Mouse (Mus musculus) brain, embryonic 18.5 days (tissue): ENCODE results near the gene Rgp1.
A peak's percentile ranks its signal among the peaks of the same experiment; 100 is the strongest.
"Not testable (repeated sequence)": the region's sequence is repeated elsewhere in the genome, so short reads cannot be mapped to it uniquely, and the experiment has no call there.

Source experiments
- DNase-seq: peaks from one replicate; pipeline ENCODE4 v3.0.0-alpha.2; 2012; ENCODE audit warnings: low read depth, low spot score

Rgp1 gene

DNA sequence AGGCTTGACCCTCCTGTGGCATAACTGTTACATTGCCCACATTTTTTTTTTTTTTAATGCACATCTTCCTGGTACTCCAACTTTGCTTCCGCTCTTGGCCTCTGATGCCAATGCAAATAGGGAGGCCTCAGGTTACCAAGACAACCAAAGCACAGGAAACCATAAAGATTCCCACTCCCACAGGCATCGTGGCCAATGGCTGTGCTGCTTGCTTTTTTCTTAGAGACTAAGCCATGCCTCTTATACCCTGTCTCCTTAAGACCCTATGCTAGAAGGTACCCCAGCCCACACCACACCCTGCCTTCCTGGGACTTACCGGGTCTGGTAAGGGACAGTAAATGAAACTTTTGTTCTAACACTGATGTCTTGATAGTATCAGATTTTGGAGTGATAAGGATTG lies 14.9 kb downstream of the Rgp1 start:
- DNase-seq, result no peak

DNA sequence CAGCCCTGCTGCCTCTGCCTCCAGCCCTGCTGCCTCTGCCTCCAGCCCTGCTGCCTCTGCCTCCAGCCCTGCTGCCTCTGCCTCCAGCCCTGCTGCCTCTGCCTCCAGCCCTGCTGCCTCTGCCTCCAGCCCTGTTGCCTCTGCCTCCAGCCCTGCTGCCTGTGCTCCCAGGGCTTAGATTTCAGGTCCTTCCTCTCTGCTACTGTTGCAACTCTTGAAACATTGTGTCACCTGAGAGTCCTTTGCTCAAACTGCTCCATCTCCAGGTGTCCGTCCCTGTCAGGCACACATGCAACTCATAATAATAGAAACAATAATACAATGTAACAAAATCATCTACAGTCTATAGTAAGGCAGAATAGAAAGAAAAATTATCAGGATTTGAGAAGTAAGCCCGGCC lies 18.1 kb downstream of the Rgp1 start:
- DNase-seq, result not testable (repeated sequence)

DNA sequence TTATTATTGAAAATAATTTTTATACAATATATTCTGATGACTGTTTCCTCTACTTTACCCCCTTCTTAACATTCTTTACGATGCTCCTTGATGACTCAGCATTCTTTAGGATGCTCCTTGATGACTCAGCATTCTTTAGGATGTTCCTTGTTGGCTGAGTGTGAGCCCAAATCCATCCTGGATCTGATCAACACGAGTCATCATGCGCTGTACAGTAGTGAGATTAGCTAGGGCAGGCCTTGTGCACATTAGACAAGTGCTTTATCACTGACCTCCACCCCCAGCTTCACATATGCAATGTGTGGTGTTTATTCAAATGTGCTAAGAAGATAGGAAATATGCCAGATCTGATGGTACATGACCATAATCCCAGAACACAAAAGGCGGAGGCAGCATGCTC lies 19.7 kb downstream of the Rgp1 start:
- no peak for DNase-seq

DNA sequence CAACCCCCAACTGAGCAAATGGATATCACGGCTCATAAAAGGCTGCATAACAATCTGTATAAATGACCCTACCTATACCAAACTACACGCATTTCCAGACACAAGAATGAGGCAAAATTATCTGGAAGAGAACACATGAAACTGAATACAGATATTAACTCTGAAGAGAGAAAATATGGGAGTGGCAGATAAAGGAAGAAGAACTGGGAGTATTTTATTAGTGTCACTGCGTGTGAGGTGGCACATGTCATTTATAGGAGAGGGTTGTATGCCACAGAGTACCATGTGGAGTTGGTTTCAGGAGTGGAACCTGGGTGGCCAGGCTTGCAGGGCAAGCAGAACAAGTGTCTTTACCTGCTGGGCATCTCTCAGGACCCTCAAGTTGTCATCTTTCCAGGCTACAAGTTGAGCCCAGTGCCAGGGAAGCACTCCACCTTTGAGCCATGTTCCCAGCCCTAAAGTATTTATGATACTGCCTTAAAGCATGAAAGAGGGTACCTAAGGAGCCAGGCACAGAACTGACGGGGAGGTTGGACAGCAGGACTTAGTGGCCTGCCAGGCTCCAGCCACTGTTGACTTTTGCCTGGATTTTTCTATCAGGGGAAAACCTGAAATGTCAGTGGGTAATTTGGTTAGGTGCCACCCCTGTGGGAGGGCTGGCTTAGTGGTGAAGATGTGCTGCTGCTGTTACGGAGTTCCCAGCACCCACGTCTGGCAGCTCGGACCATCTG lies 20.3 kb downstream of the Rgp1 start:
- DNase-seq, result no peak

DNA sequence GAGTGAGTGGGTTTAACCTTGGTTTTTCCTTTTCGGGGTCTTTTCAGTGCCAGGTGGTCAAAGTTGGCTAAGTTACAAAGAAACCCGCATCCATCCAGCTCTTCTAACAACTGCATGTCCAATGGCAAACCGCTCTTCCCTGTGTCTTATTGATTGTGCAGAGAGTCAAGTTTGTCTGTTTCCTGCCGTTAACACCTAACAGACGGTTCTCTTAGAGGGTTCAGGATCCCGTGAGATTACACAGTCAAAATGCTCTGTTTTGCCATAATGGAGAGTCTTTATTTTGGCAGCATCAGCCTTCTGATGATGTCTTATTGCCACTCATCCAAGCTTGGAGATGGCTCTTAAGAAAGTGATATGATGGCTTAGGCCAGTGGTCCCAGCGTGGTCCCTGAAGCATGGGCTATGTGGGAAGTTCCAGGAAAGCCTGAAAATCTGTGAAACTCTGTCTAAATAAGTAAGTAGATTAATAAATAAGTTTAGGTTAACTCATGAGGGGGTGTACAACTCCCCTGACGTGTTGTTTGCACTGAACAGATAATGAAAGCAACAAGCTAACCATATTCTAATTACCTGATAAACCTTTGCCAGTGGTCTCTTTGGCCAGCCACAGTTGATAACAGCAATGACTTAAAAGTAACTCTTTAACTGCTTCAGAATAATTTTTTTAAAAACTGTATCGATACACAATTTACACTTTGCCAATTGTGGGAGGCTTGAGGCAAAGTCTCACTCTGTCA lies 21.9 kb downstream of the Rgp1 start:
- DNase-seq, result no peak

DNA sequence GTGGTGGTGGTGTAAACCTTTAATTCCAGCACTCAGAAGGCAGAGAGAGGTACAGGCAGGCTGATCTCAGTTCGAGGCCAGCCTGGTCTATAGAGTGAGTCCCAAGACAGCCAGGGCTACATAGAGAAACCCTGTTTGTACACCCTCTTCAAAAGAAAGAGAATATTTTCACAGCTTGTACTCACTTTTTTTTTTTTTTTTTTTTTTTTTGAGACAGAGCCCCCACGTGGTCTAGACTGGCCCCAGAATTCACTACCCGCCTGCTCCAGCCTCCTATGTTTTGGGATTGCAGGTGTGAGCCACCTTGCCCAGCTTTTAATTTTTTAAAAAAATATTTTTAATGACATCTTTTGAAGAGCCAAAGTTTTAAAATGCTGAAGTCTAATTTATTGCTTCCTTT lies 25.6 kb downstream of the Rgp1 start:
- no peak for DNase-seq

DNA sequence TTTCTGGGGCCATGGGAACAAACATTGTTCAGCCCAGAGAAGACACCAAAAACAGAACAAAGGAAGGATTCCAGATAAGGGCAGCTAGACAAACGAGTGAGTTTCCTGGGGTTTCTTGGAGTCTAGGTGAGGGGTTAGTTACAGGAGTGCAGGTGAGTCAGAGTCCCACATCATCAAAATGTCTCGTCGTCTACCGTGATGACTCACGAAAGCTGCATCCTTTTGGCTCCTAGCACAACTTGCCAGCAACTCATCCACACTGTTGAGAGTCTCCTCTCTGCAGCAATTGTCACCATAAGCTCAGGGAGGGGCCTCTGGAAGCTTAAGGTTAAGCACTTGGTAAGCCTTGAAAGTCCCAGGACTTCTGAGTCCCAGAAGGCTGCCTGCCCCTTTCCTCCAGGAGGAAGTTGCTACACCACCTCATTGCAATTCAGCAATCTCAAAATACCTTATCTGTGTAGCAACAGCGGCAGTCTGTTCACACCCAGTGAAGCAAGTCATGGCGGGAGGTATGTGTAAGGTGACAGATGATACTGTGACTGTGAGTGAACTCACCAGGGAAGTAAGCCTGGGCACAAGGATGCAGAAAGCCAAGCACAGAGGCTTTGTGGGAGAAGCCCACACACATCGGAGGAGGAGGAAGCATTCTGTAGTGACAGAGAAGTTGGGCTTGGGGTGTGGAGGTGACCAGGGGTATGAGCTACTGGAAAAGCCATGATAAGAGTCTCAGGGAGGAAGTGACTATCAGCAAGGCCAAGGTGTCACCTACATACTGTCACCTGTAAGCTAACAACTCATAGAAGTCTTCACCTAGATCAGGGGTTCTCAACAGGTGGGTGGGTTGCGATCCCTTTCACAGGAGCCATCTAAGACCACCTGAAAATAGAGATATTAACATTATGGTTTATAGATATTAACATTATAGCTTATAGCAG lies 26.5 kb downstream of the Rgp1 start:
- DNase-seq, result no peak

DNA sequence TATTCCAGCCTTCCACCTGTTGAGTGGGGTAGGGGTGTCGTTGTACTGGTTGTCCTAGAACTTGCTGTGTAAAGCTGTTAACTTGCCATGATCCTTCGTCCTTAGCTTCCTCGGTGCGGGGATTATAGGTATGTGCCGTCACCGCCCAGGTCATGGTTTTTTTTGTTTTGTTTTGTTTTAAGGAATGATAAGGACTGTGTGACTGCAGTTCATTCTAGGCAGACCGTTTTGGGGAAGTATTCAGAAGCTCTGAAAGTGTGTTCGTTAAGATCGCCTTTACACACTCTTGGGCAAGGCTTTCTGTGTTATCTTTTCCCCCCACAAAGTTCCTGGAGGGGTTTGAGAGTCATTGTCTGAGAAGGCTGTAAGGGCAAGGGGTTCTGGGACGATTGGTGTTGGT lies 34.0 kb downstream of the Rgp1 start:
- no peak for DNase-seq

DNA sequence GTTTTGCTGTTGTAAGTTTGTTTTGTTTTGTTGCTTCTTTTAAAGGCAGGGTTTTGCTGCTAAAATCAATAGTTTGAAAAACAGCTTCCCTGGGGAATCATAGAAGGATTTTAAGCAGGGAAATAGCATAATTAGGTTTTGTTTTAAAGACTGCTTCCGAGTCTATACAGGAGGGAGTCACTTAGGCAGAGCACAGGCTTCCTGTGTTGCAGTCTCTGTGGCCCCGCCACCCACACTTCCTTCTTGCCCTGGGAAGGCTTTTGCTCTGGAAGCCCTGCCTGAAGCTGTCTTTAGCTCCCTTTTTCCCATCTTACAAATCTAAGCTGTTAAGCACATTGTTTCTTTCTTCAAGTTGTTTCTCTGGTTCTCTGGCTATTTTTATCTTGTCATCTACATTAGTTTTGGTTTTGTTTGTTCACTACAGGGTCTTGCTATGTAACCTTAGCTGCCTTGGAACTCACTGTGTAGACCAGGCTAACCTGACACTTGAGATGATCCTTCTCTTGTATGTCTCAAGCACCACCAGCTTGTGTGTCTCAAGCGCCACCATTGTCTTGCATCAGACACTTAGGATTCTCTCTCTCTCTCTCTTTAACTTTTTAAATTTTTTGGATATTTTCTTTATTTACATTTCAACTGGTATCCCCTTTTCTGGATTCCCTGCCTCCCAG lies 34.7 kb downstream of the Rgp1 start:
- no peak for DNase-seq

DNA sequence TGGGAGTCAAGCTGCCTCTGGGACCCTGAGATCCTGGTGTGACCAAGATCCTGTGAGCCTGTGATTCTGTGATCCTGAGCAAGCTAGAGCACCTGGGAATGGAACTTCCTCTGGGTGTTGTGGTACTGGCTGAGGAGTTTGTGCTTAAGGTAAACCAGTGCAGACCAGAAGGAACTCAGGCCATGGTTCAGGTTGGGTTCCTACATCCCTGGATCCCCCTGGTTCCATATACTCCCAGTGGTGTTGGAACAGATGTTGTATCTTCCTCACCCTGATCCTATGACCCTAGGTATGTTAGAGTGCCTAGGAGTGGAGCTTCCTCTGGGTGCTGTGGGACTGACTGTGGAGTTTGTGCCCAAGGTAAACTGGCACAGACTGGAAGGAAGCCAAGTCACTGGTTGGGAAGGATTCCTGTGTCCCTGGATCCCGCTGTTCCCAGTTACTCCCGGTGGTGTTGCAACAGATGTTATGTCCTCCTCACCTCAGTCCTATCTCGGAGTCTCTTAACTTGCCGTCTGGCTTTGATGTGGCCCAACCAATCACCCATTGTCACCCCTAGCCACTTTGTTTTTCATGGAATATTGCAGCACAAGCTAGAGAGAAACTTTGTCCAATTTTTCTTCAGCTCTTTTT lies 41.7 kb downstream of the Rgp1 start:
- no peak for DNase-seq

DNA sequence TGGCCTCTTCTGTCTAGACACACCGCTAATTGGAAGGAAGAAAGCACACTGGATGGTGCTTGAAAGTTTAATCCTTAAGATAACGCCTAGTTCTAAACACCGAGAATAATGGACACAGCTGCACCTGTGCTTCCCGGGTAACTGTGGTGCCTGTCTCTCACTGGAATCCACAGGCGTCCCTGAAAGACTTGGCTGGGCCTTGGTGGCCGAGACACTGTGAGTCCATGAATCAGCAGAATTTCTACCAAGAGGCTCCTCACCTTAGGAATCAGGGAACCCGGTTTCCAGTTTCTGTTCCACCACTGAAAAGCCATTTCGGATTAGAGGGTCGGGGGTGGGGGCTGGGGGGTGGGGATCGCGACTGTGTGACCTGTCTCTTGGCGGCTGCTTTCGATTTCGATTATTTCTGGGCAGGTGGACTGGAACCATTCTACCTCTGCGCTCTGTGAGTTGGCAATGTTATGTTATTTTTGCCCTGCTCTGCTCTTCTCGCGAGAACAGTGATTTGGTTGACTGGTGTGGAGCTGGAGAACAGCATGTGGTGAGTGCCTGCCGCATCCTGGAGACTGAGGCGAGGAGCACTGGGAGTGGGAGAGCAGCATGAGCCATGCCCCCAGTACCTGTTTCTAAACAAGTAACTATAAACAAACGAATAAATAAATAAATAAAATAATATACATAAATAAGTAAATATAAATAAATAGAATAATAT lies 50.7 kb downstream of the Rgp1 start:
- no peak for DNase-seq

DNA sequence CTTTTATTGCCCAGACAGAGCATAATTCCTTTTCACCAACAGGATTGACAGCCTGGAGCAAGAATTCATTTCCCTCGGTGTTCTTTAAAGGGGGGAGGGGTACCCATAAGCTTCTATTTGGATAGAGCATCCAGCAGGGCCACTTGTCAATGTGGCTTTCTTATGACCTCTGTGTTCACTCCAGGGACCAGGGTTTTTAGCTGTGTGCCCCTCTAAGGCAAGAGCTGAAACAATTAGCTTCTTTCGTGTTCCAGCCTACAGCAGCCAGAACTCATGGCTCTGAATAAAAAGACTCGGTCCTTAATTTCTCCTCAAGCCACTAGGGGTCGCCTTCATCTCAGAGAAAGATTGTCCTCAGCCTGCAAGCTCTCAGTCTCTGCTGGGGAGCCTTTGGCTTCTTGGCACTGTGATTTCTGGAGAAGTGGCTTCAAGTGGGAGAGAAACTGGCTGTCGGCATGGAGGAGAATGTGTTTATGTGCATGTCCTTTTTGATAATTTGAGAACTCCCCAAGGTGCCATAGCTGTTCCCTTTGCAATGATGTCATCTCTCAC lies 51.6 kb downstream of the Rgp1 start:
- DNase-seq, result peak; percentile 81

DNA sequence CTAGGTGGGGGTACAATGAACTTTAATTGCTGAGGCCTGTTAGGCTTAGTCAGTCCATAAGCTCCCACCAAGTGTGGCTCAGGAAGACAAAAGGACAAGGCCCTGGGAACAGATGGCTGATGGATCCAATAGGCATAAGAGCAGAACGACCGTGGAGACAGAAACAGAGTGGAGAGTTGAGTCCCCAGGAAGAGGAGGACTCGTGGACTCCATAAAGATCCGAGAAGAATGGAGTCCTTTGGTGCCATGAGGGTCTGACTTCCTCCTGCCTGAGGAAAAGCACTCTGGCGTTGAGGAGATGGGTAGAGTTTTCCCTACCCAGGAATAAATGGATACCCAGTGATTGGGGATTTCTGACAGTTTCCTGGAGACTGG lies 52.1 kb downstream of the Rgp1 start:
- DNase-seq, result no peak

DNA sequence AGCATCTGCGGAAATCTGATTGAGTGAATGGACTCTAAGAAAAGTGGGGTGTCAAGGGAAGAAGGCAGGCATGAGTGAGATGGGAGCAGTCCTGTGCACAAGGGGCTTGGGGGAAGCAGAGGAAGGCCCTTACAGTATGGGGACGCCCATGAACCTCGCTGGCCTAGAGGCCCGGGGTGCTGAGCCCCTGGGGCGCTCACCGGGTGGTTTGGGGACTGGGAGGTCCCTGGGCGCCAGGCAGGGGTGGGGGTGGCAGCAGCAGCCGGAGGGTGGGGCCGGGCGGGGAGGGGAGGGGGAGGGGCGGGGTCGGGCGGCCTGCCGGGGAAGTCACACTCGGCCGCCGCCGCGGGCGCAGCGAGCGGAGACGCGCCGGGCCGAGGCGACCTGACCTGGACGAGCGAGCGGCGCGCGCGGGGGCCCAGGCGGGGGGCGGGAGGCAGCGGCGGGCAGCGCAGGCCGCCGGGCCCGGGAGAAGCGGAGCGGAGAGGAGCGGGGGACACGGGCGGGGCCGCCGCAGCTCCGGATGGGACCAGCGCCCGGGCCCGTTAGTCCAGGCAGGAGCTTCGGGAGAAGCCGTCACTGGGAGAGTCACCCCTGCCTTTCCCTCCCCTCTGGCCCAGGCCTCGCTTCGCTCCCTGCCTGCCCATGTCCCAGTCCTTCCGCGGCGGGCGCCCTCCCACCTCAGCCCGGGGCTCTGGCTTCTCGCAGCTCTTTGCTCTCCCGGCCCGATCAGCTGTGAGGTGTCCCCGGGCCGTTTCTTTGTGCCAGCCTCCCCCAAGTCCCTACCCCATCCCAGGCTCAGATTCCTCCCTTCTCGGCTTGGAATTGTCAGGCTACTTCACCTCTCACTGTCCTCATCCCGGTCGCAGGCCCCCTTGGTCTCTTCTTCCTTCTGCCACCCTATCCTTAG lies 52.8 kb downstream of the Rgp1 start, which contains the start of gene Npr2:
Gene Npr2 (plus strand): TSS at position 890 of the 910 bp plus-strand sequence.
- no peak for DNase-seq

DNA sequence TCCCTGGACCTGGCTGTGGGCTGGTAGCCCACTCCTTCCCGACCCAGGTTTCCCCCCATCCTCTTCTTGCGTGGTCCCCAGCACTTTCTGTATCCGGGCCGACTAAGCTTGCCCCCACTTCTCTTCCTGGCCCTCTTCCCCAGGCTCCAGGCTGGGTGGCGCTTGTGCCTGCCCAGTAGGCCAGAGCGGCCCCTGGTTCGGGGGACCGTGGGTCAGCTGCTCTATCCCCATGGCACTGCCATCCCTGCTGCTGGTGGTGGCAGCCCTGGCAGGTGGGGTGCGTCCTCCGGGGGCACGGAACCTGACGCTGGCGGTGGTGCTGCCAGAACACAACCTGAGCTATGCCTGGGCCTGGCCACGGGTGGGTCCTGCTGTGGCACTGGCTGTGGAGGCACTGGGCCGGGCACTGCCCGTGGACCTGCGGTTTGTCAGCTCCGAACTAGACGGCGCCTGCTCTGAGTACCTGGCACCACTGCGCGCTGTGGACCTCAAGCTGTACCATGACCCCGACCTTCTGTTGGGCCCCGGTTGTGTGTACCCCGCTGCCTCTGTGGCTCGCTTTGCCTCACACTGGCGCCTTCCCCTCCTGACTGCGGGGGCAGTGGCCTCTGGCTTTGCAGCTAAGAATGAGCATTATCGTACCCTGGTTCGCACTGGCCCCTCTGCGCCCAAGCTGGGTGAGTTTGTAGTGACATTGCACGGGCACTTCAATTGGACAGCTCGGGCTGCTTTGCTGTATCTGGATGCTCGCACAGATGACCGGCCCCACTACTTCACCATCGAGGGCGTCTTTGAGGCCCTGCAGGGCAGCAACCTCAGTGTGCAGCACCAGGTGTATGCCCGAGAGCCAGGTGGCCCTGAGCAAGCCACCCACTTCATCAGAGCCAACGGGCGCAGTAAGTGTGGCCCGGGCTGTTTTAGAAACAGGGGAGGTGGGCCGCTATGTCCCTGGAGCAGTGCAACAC lies 53.7 kb downstream of the Rgp1 start:
- DNase-seq, result no peak

DNA sequence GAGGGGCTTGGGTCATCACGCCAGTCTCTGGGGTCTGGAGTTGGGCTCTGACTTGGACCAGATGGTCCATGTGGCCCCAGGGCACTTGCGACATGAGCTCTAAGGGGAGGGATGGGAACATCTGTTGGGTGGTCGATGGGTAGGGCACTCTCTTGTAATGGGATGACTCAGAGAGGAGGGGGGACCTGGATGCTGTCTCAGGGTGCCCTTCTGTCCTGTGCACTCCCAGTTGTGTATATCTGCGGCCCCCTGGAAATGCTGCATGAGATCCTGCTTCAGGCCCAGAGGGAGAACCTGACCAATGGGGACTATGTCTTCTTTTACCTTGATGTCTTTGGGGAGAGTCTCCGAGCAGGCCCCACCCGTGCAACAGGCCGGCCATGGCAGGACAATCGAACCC lies 54.8 kb downstream of the Rgp1 start:
- no peak for DNase-seq

DNA sequence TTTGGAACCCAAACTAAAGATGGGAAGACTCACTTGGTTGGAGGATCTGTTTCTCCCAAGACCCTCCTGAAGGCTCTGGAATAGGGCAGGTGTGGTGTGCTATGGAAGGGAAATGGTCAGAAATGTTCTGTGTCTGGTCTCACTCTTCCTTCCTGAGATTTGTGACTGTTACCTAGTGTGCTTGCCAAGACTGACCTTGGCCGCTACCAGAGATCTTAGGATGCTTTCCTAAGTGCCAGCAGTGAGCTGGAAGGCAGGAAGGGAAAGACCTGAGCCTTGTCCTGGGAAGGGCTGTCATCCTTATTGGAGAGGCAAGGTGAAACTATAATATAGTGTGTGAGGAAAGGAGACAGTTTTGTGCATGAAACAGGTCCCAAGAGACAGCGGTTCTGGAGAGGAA lies 55.2 kb downstream of the Rgp1 start:
- no peak for DNase-seq
